Mouse (Mus musculus): ENCODE measurements around the gene Zfyve21. TPM values are rescaled to one million over a fixed set of nuclear protein-coding genes. Genes with fewer than 3 reads are reported as not detected.

Zfyve21 gene
- total and polyA plus RNA-seq, 2 experiments, result 63.3 to 65.5 TPM

GRCm38 (mm10) chr12:111820708-111821107 lies 6.7 kb downstream of the Zfyve21 start:
- 56% methylated on average over 7 of the region's 7 CpGs for WGBS
- Histone ChIP-seq H3K27ac (replicated peaks; ENCODE audit: insufficient read depth, low read depth, low read length) (no peak overlapping the region), H3K4me3 (ENCODE audit: insufficient read depth, low read depth, low read length) (no peak overlapping the region), H3K36me3 (ENCODE audit: control insufficient read depth, insufficient read depth, low read length) (peaks cover 20% of the 10 kb centered on the region), H3K79me2 (ENCODE audit: control insufficient read depth, insufficient read depth, low read length) (peaks cover 29% of the 10 kb centered on the region), H3K9ac (ENCODE audit: low read depth, low read length) (no peak overlapping the region), H3K4me1 (ENCODE audit: control insufficient read depth, insufficient read depth, low read length) (peaks cover 29% of the 10 kb centered on the region), H3K27me3 (ENCODE audit: control insufficient read depth, insufficient read depth, low read length) (no peaks in the 10 kb centered on the region)
- no peak for DNase-seq (ENCODE audit: extremely low read depth, low read depth, low spot score)
- TF ChIP-seq CTCF (IDR thresholded peaks at IDR 0.05; ENCODE audit: low read depth, low read length) (no peak), POLR2A (IDR thresholded peaks at IDR 0.05; ENCODE audit: extremely low read depth, insufficient read depth, low read length) (no peak)

- H3K36me3 ChIP-seq (ENCODE audit: control insufficient read depth, insufficient read depth, low read length), result peaks cover 30% of the 10 kb centered on the region
- peaks cover 19% of the 10 kb centered on the region for H3K4me1 ChIP-seq (ENCODE audit: control insufficient read depth, insufficient read depth, low read length)
- no peaks in the 10 kb centered on the region for H3K27me3 ChIP-seq (ENCODE audit: control insufficient read depth, insufficient read depth, low read length)
- H3K79me2 ChIP-seq (ENCODE audit: control insufficient read depth, insufficient read depth, low read length), result peaks cover 29% of the 10 kb centered on the region
- no peak for TF ChIP-seq POLR2A (IDR thresholded peaks at IDR 0.05; ENCODE audit: extremely low read depth, insufficient read depth, low read length)
- no peak for TF ChIP-seq CTCF (IDR thresholded peaks at IDR 0.05; ENCODE audit: low read depth, low read length)
- 69% methylated on average over 4 of the region's 4 CpGs for WGBS
- no peak overlapping the region for H3K27ac ChIP-seq (replicated peaks; ENCODE audit: insufficient read depth, low read depth, low read length)
- H3K4me3 ChIP-seq (ENCODE audit: insufficient read depth, low read depth, low read length), result no peak overlapping the region
- no peak overlapping the region for H3K9ac ChIP-seq (ENCODE audit: low read depth, low read length)
- DNase-seq (ENCODE audit: extremely low read depth, low read depth, low spot score), result no peak
These were observed 8.0 kb downstream of the Zfyve21 start for GRCm38 (mm10) chr12:111821931-111822330.

- TF ChIP-seq POLR2A (IDR thresholded peaks at IDR 0.05; ENCODE audit: extremely low read depth, insufficient read depth, low read length), result no peak
- TF ChIP-seq CTCF (IDR thresholded peaks at IDR 0.05; ENCODE audit: low read depth, low read length), result no peak
- no peak for DNase-seq (ENCODE audit: extremely low read depth, low read depth, low spot score)
- no peaks in the 10 kb centered on the region for H3K27me3 ChIP-seq (ENCODE audit: control insufficient read depth, insufficient read depth, low read length)
- no peak overlapping the region for H3K27ac ChIP-seq (replicated peaks; ENCODE audit: insufficient read depth, low read depth, low read length)
- no peaks in the 10 kb centered on the region for H3K4me1 ChIP-seq (ENCODE audit: control insufficient read depth, insufficient read depth, low read length)
- no peaks in the 10 kb centered on the region for H3K79me2 ChIP-seq (ENCODE audit: control insufficient read depth, insufficient read depth, low read length)
- H3K4me3 ChIP-seq (ENCODE audit: insufficient read depth, low read depth, low read length), result no peak overlapping the region
- H3K36me3 ChIP-seq (ENCODE audit: control insufficient read depth, insufficient read depth, low read length), result peaks cover 50% of the 10 kb centered on the region
- H3K9ac ChIP-seq (ENCODE audit: low read depth, low read length), result no peak overlapping the region
- WGBS, result 92% methylated on average over 12 of the region's 12 CpGs
These were observed 13.6 kb downstream of the Zfyve21 start for GRCm38 (mm10) chr12:111827556-111827955.

- Histone ChIP-seq H3K27ac (replicated peaks; ENCODE audit: insufficient read depth, low read depth, low read length) (no peak overlapping the region), H3K79me2 (ENCODE audit: control insufficient read depth, insufficient read depth, low read length) (no peaks in the 10 kb centered on the region), H3K9ac (ENCODE audit: low read depth, low read length) (no peak overlapping the region), H3K27me3 (ENCODE audit: control insufficient read depth, insufficient read depth, low read length) (no peaks in the 10 kb centered on the region), H3K36me3 (ENCODE audit: control insufficient read depth, insufficient read depth, low read length) (peaks cover 44% of the 10 kb centered on the region), H3K4me3 (ENCODE audit: insufficient read depth, low read depth, low read length) (no peak overlapping the region), H3K4me1 (ENCODE audit: control insufficient read depth, insufficient read depth, low read length) (no peaks in the 10 kb centered on the region)
- 89% methylated on average over 5 of the region's 5 CpGs for WGBS
- TF ChIP-seq POLR2A (IDR thresholded peaks at IDR 0.05; ENCODE audit: extremely low read depth, insufficient read depth, low read length), result no peak
- no peak for TF ChIP-seq CTCF (IDR thresholded peaks at IDR 0.05; ENCODE audit: low read depth, low read length)
- no peak for DNase-seq (ENCODE audit: extremely low read depth, low read depth, low spot score)
These were observed 15.5 kb downstream of the Zfyve21 start for GRCm38 (mm10) chr12:111829447-111829846.

- H3K4me3 ChIP-seq (ENCODE audit: insufficient read depth, low read depth, low read length), result no peak overlapping the region
- no peaks in the 10 kb centered on the region for H3K4me1 ChIP-seq (ENCODE audit: control insufficient read depth, insufficient read depth, low read length)
- peaks cover 42% of the 10 kb centered on the region for H3K36me3 ChIP-seq (ENCODE audit: control insufficient read depth, insufficient read depth, low read length)
- H3K79me2 ChIP-seq (ENCODE audit: control insufficient read depth, insufficient read depth, low read length), result no peaks in the 10 kb centered on the region
- TF ChIP-seq POLR2A (IDR thresholded peaks at IDR 0.05; ENCODE audit: extremely low read depth, insufficient read depth, low read length) (no peak), CTCF (IDR thresholded peaks at IDR 0.05; ENCODE audit: low read depth, low read length) (no peak)
- no peak overlapping the region for H3K9ac ChIP-seq (ENCODE audit: low read depth, low read length)
- WGBS, result 85% methylated on average over 9 of the region's 9 CpGs
- no peak for DNase-seq (ENCODE audit: extremely low read depth, low read depth, low spot score)
- H3K27me3 ChIP-seq (ENCODE audit: control insufficient read depth, insufficient read depth, low read length), result no peaks in the 10 kb centered on the region
- no peak overlapping the region for H3K27ac ChIP-seq (replicated peaks; ENCODE audit: insufficient read depth, low read depth, low read length)
These were observed 16.0 kb downstream of the Zfyve21 start for GRCm38 (mm10) chr12:111829954-111830353.

GRCm38 (mm10) chr12:111830375-111830774 lies 16.4 kb downstream of the Zfyve21 start:
- H3K27ac ChIP-seq (replicated peaks; ENCODE audit: insufficient read depth, low read depth, low read length), result no peak overlapping the region
- no peaks in the 10 kb centered on the region for H3K79me2 ChIP-seq (ENCODE audit: control insufficient read depth, insufficient read depth, low read length)
- H3K4me3 ChIP-seq (ENCODE audit: insufficient read depth, low read depth, low read length), result no peak overlapping the region
- DNase-seq (ENCODE audit: extremely low read depth, low read depth, low spot score), result no peak
- no peak for TF ChIP-seq CTCF (IDR thresholded peaks at IDR 0.05; ENCODE audit: low read depth, low read length)
- no peaks in the 10 kb centered on the region for H3K27me3 ChIP-seq (ENCODE audit: control insufficient read depth, insufficient read depth, low read length)
- H3K4me1 ChIP-seq (ENCODE audit: control insufficient read depth, insufficient read depth, low read length), result no peaks in the 10 kb centered on the region
- 92% methylated on average over 10 of the region's 10 CpGs for WGBS
- H3K9ac ChIP-seq (ENCODE audit: low read depth, low read length), result no peak overlapping the region
- peaks cover 39% of the 10 kb centered on the region for H3K36me3 ChIP-seq (ENCODE audit: control insufficient read depth, insufficient read depth, low read length)

Data from liver, adult 2 months (tissue).